Mouse (Mus musculus): Measurements from ENCODE around the gene Ctr9. TPM values are rescaled to one million over a fixed set of nuclear protein-coding genes. Genes with fewer than 3 reads are reported as not detected.

The Ctr9 gene
- polyA plus RNA-seq, 1 experiment from 2014 or later, result 33.8 TPM

DNA sequence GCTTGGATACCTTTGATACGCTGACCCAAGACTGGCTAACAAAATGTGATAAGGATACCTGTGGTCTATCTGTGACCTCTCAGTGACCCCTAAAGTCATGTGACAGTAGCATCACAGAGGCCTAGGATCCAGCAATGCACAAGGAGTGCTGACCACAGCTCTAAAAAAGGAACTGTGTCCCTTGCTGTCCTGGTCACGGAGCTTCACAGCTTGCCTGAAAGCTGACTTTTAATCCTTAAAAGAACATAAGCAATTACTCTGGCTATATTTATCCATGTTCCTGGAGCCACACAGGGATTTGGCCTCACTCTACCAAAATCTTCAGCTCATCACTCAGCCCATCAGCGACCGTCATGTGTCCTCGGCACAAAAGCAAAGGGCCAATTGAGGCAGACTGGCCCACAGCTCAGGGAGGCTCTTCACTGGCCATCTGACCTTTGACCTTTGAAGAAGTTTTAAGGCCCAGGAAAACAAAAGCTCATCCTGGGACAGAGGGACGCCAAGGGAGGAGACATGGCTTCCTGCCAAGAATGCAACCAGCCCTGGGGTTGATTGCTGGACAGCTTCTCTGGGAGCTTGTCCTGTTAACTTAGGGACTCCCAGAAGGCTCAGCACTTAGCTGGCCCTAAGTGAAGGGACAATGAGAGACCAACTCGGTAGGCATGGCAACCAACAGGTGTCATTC, 43.0 kb upstream of the Ctr9 start:
- Histone ChIP-seq H3K27ac (ENCODE audit: low read length) (no peak overlapping the region), H3K4me3 (ENCODE audit: low read depth, low read length) (no peak overlapping the region), H3K9me3 (ENCODE audit: low read length) (no peaks in the 10 kb centered on the region), H3K4me2 (replicated peaks; ENCODE audit: low read depth, low read length) (no peak overlapping the region), H3K27me3 (replicated peaks; ENCODE audit: insufficient read depth, low read length) (no peaks in the 10 kb centered on the region), H3K9ac (replicated peaks; ENCODE audit: low read depth) (no peak overlapping the region), H3K36me3 (ENCODE audit: insufficient read depth, low read length) (no peaks in the 10 kb centered on the region), H3K4me1 (ENCODE audit: insufficient read depth, low read depth, low read length) (peaks cover 11% of the 10 kb centered on the region)
- DNase-seq (ENCODE audit: low spot score) (peak; percentile 35), ATAC-seq (no peak)
- WGBS, result 63% methylated on average over 7 of the region's 7 CpGs
- no peak for TF ChIP-seq EP300 (IDR thresholded peaks at IDR 0.05)

DNA sequence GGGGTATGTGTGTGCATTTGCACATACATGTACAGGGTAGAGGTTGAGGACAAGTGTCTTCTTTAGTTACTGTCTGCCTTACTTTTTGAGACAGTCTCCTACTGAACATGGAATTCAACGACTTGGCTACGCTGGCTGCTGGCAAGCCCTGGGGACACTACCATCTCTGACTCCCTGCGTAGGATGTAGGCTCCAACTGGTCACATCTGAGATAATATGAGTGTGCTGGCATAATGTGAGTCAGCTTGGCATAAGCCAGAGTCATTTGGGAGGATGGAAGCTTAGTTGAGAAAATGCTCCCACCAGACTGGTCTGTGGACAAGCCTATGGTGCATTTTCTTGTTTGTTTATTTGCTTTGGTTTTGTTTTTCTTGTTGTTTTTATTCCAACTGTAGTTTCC, 40.7 kb upstream of the Ctr9 start:
- H3K9me3 ChIP-seq (ENCODE audit: low read length), result no peaks in the 10 kb centered on the region
- no peaks in the 10 kb centered on the region for H3K27me3 ChIP-seq (replicated peaks; ENCODE audit: insufficient read depth, low read length)
- no peak for ATAC-seq
- TF ChIP-seq EP300 (IDR thresholded peaks at IDR 0.05), result no peak
- TF ChIP-seq CTCF (IDR thresholded peaks at IDR 0.05), result no peak
- no peak overlapping the region for H3K27ac ChIP-seq (ENCODE audit: low read length)
- H3K4me3 ChIP-seq (ENCODE audit: low read depth, low read length), result no peak overlapping the region
- no peaks in the 10 kb centered on the region for H3K4me1 ChIP-seq (ENCODE audit: insufficient read depth, low read depth, low read length)
- H3K9ac ChIP-seq (replicated peaks; ENCODE audit: low read depth), result no peak overlapping the region
- no peak overlapping the region for H3K4me2 ChIP-seq (replicated peaks; ENCODE audit: low read depth, low read length)
- no peak for DNase-seq (ENCODE audit: low spot score)
- WGBS, result 87% methylated on average over 3 of the region's 3 CpGs
- no peaks in the 10 kb centered on the region for H3K36me3 ChIP-seq (ENCODE audit: insufficient read depth, low read length)

GRCm38 (mm10) chr7:110989286-110989879, 39.4 kb upstream of the Ctr9 start:
- Histone ChIP-seq H3K9ac (replicated peaks; ENCODE audit: low read depth) (no peak overlapping the region), H3K4me2 (replicated peaks; ENCODE audit: low read depth, low read length) (no peak overlapping the region), H3K4me3 (ENCODE audit: low read depth, low read length) (no peak overlapping the region), H3K36me3 (ENCODE audit: insufficient read depth, low read length) (no peaks in the 10 kb centered on the region), H3K4me1 (ENCODE audit: insufficient read depth, low read depth, low read length) (no peaks in the 10 kb centered on the region), H3K27ac (ENCODE audit: low read length) (no peak overlapping the region), H3K27me3 (replicated peaks; ENCODE audit: insufficient read depth, low read length) (no peaks in the 10 kb centered on the region), H3K9me3 (ENCODE audit: low read length) (no peaks in the 10 kb centered on the region)
- DNase-seq (ENCODE audit: low spot score) (no peak), ATAC-seq (no peak)
- no peak for TF ChIP-seq EP300 (IDR thresholded peaks at IDR 0.05)
- TF ChIP-seq CTCF (IDR thresholded peaks at IDR 0.05), result no peak
- WGBS, result 58% methylated on average over 5 of the region's 5 CpGs

GRCm38 (mm10) chr7:110990356-110991220, 38.2 kb upstream of the Ctr9 start:
- Histone ChIP-seq H3K27ac (ENCODE audit: low read length) (no peak overlapping the region), H3K4me2 (replicated peaks; ENCODE audit: low read depth, low read length) (no peak overlapping the region), H3K9ac (replicated peaks; ENCODE audit: low read depth) (no peak overlapping the region), H3K4me1 (ENCODE audit: insufficient read depth, low read depth, low read length) (no peaks in the 10 kb centered on the region), H3K36me3 (ENCODE audit: insufficient read depth, low read length) (no peaks in the 10 kb centered on the region), H3K27me3 (replicated peaks; ENCODE audit: insufficient read depth, low read length) (no peaks in the 10 kb centered on the region), H3K9me3 (ENCODE audit: low read length) (no peaks in the 10 kb centered on the region), H3K4me3 (ENCODE audit: low read depth, low read length) (no peak overlapping the region)
- no peak for DNase-seq (ENCODE audit: low spot score)
- 50% methylated on average over 5 of the region's 5 CpGs for WGBS
- TF ChIP-seq EP300 (IDR thresholded peaks at IDR 0.05) (no peak), CTCF (IDR thresholded peaks at IDR 0.05) (no peak)
- no peak; the same call in 1 of the 2 replicates for ATAC-seq

DNA sequence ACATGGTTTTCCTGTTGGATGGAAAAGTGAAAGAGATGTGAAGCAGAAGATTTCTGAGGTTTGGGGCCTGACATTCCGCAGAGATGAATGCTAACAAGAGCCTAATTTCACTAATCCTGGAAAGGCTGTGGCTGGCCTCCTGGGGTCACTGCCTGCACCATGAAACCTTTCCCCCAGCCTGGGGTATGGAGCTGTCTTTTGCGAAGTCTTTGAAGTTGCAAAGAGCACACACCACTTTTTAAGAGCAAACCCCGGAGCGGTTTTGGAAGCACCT, 37.6 kb upstream of the Ctr9 start:
- Histone ChIP-seq H3K4me1 (ENCODE audit: insufficient read depth, low read depth, low read length) (no peaks in the 10 kb centered on the region), H3K36me3 (ENCODE audit: insufficient read depth, low read length) (no peaks in the 10 kb centered on the region), H3K4me3 (ENCODE audit: low read depth, low read length) (no peak overlapping the region), H3K27me3 (replicated peaks; ENCODE audit: insufficient read depth, low read length) (no peaks in the 10 kb centered on the region), H3K9me3 (ENCODE audit: low read length) (no peaks in the 10 kb centered on the region), H3K9ac (replicated peaks; ENCODE audit: low read depth) (no peak overlapping the region), H3K27ac (ENCODE audit: low read length) (no peak overlapping the region), H3K4me2 (replicated peaks; ENCODE audit: low read depth, low read length) (no peak overlapping the region)
- 62% methylated on average over 4 of the region's 4 CpGs for WGBS
- DNase-seq (ENCODE audit: low spot score) (no peak), ATAC-seq (no peak)
- TF ChIP-seq CTCF (IDR thresholded peaks at IDR 0.05), result no peak
- TF ChIP-seq EP300 (IDR thresholded peaks at IDR 0.05), result no peak

Measured in lung, postnatal 0 days (tissue).